Mouse (Mus musculus): ENCODE measurements around the gene Cdc45. TPM values are rescaled to one million over a fixed set of nuclear protein-coding genes. Genes with fewer than 3 reads are reported as not detected.

Gene Cdc45
- total and polyA plus RNA-seq, 2 experiments from 2014 or later, result 5.5 to 11.7 TPM

- Histone ChIP-seq H3K9ac (no peak overlapping the region), H3K4me1 (ENCODE audit: insufficient read depth) (no peaks in the 10 kb centered on the region), H3K4me3 (ENCODE audit: low read depth, low read length) (no peak overlapping the region), H3K27me3 (ENCODE audit: insufficient read depth, low read length) (no peaks in the 10 kb centered on the region), H3K36me3 (ENCODE audit: insufficient read depth) (0 out of 2 replicates have a peak, but pooled peaks cover 4% of the 10 kb centered on the region), H3K4me2 (ENCODE audit: low read depth) (no peak overlapping the region), H3K27ac (ENCODE audit: low read depth, low read length) (no peak overlapping the region), H3K9me3 (ENCODE audit: low read length) (no peaks in the 10 kb centered on the region)
- 88% methylated on average over 11 of the region's 11 CpGs for WGBS
- DNase-seq (no peak), ATAC-seq (no peak; the same call in 1 of the 2 replicates)
- no peak for TF ChIP-seq CTCF (IDR thresholded peaks at IDR 0.05; ENCODE audit: low read depth)
Observed at GRCm38 (mm10) chr16:18795223-18795899, 16.4 kb downstream of the Cdc45 start.

GRCm38 (mm10) chr16:18788627-18789406 lies 23.0 kb downstream of the Cdc45 start:
- Histone ChIP-seq H3K9me3 (ENCODE audit: low read length) (no peaks in the 10 kb centered on the region), H3K36me3 (ENCODE audit: insufficient read depth) (no peaks in the 10 kb centered on the region), H3K4me3 (ENCODE audit: low read depth, low read length) (no peak overlapping the region), H3K4me2 (ENCODE audit: low read depth) (no peak overlapping the region), H3K27me3 (ENCODE audit: insufficient read depth, low read length) (no peaks in the 10 kb centered on the region), H3K9ac (no peak overlapping the region), H3K27ac (ENCODE audit: low read depth, low read length) (no peak overlapping the region), H3K4me1 (ENCODE audit: insufficient read depth) (no peaks in the 10 kb centered on the region)
- no peak for TF ChIP-seq CTCF (IDR thresholded peaks at IDR 0.05; ENCODE audit: low read depth)
- 92% methylated on average over 10 of the region's 10 CpGs for WGBS
- DNase-seq, result no peak
- ATAC-seq, result no peak

- no peaks in the 10 kb centered on the region for H3K36me3 ChIP-seq (ENCODE audit: insufficient read depth)
- H3K9me3 ChIP-seq (ENCODE audit: low read length), result no peaks in the 10 kb centered on the region
- H3K4me2 ChIP-seq (ENCODE audit: low read depth), result no peak overlapping the region
- no peak overlapping the region for H3K4me3 ChIP-seq (ENCODE audit: low read depth, low read length)
- no peaks in the 10 kb centered on the region for H3K27me3 ChIP-seq (ENCODE audit: insufficient read depth, low read length)
- DNase-seq, result no peak
- H3K27ac ChIP-seq (ENCODE audit: low read depth, low read length), result no peak overlapping the region
- TF ChIP-seq CTCF (IDR thresholded peaks at IDR 0.05; ENCODE audit: low read depth), result no peak
- WGBS, result 91% methylated on average over 10 of the region's 10 CpGs
- no peaks in the 10 kb centered on the region for H3K4me1 ChIP-seq (ENCODE audit: insufficient read depth)
- no peak for ATAC-seq
- H3K9ac ChIP-seq, result no peak overlapping the region
Observed at GRCm38 (mm10) chr16:18786652-18787051, 25.1 kb downstream of the Cdc45 start.

GRCm38 (mm10) chr16:18785485-18785884 lies 26.3 kb downstream of the Cdc45 start:
- H3K4me3 ChIP-seq (ENCODE audit: low read depth, low read length), result no peak overlapping the region
- no peak overlapping the region for H3K9ac ChIP-seq
- 86% methylated on average over 1 of the region's 1 CpGs for WGBS
- no peaks in the 10 kb centered on the region for H3K36me3 ChIP-seq (ENCODE audit: insufficient read depth)
- no peak overlapping the region for H3K4me2 ChIP-seq (ENCODE audit: low read depth)
- ATAC-seq (no peak), DNase-seq (no peak)
- no peaks in the 10 kb centered on the region for H3K9me3 ChIP-seq (ENCODE audit: low read length)
- no peak for TF ChIP-seq CTCF (IDR thresholded peaks at IDR 0.05; ENCODE audit: low read depth)
- no peaks in the 10 kb centered on the region for H3K4me1 ChIP-seq (ENCODE audit: insufficient read depth)
- H3K27me3 ChIP-seq (ENCODE audit: insufficient read depth, low read length), result no peaks in the 10 kb centered on the region
- no peak overlapping the region for H3K27ac ChIP-seq (ENCODE audit: low read depth, low read length)

GRCm38 (mm10) chr16:18785025-18785424 lies 26.8 kb downstream of the Cdc45 start:
- TF ChIP-seq CTCF (IDR thresholded peaks at IDR 0.05; ENCODE audit: low read depth), result no peak
- WGBS, result 94% methylated on average over 7 of the region's 7 CpGs
- Histone ChIP-seq H3K27me3 (ENCODE audit: insufficient read depth, low read length) (no peaks in the 10 kb centered on the region), H3K4me1 (ENCODE audit: insufficient read depth) (no peaks in the 10 kb centered on the region), H3K9ac (no peak overlapping the region), H3K36me3 (ENCODE audit: insufficient read depth) (no peaks in the 10 kb centered on the region), H3K27ac (ENCODE audit: low read depth, low read length) (no peak overlapping the region), H3K4me3 (ENCODE audit: low read depth, low read length) (no peak overlapping the region), H3K9me3 (ENCODE audit: low read length) (no peaks in the 10 kb centered on the region), H3K4me2 (ENCODE audit: low read depth) (no peak overlapping the region)
- ATAC-seq (no peak), DNase-seq (no peak)

- WGBS, result 92% methylated on average over 10 of the region's 10 CpGs
Observed at GRCm38 (mm10) chr16:18781810-18782209, 30.0 kb downstream of the Cdc45 start.

GRCm38 (mm10) chr16:18778461-18778860 lies 33.3 kb downstream of the Cdc45 start:
- DNase-seq (no peak), ATAC-seq (no peak)
- Histone ChIP-seq H3K4me2 (ENCODE audit: low read depth) (no peak overlapping the region), H3K4me1 (ENCODE audit: insufficient read depth) (0 out of 2 replicates have a peak, but pooled peaks cover 3% of the 10 kb centered on the region), H3K36me3 (ENCODE audit: insufficient read depth) (no peaks in the 10 kb centered on the region), H3K4me3 (ENCODE audit: low read depth, low read length) (peak overlapping the region; percentile 41; the same call in 1 of the 2 replicates), H3K27me3 (ENCODE audit: insufficient read depth, low read length) (peaks cover 32% of the 10 kb centered on the region), H3K9me3 (ENCODE audit: low read length) (no peaks in the 10 kb centered on the region), H3K9ac (no peak overlapping the region), H3K27ac (ENCODE audit: low read depth, low read length) (no peak overlapping the region)
- 54% methylated on average over 2 of the region's 2 CpGs for WGBS
- no peak for TF ChIP-seq CTCF (IDR thresholded peaks at IDR 0.05; ENCODE audit: low read depth)

More at GRCm38 (mm10) chr16:18781810-18782209, 30.0 kb downstream of the Cdc45 start:
- no peak for ATAC-seq
- H3K9ac ChIP-seq, result no peak overlapping the region
- H3K36me3 ChIP-seq (ENCODE audit: insufficient read depth), result no peaks in the 10 kb centered on the region
- H3K27me3 ChIP-seq (ENCODE audit: insufficient read depth, low read length), result peaks cover 21% of the 10 kb centered on the region
- H3K4me1 ChIP-seq (ENCODE audit: insufficient read depth), result 0 out of 2 replicates have a peak, but pooled peaks cover 3% of the 10 kb centered on the region
- DNase-seq, result no peak
- H3K4me2 ChIP-seq (ENCODE audit: low read depth), result no peak overlapping the region
- H3K4me3 ChIP-seq (ENCODE audit: low read depth, low read length), result no peak overlapping the region
- no peak for TF ChIP-seq CTCF (IDR thresholded peaks at IDR 0.05; ENCODE audit: low read depth)
- H3K27ac ChIP-seq (ENCODE audit: low read depth, low read length), result no peak overlapping the region
- no peaks in the 10 kb centered on the region for H3K9me3 ChIP-seq (ENCODE audit: low read length)

Data from forebrain, postnatal 0 days (tissue).